Mouse (Mus musculus) myocyte (in vitro differentiated cells): ENCODE measurements around the gene Mbnl1.

Experiments
- E2F4 ChIP-seq: IDR thresholded peaks from one replicate; pipeline ENCODE4 v1.6.1; 2011; ENCODE audit warnings: mild to moderate bottlenecking, control low read depth, moderate library complexity; ENCODE audit not compliant: insufficient read depth
- MAX ChIP-seq: IDR thresholded peaks from one replicate; pipeline ENCODE4 v1.6.1; 2011; ENCODE audit warnings: low read depth, mild to moderate bottlenecking, control low read depth
- REST ChIP-seq: IDR thresholded peaks from one replicate; pipeline ENCODE4 v1.6.1; 2011; ENCODE audit warnings: mild to moderate bottlenecking, control low read depth, moderate library complexity; ENCODE audit not compliant: insufficient read depth, insufficient read length

- no peak for TF ChIP-seq E2F4
- no peak for TF ChIP-seq REST
- no peak for TF ChIP-seq MAX
Measured at GRCm38 (mm10) chr3:60631183-60631582, 158.6 kb downstream of the Mbnl1 start.
